Mouse (Mus musculus): ENCODE results near the gene Ing3.

- TF ChIP-seq CTCF (IDR thresholded peaks at IDR 0.05; ENCODE audit: extremely low read depth, insufficient read depth, low read length) = no peak
- TF ChIP-seq POLR2A (IDR thresholded peaks at IDR 0.05; ENCODE audit: extremely low read depth, insufficient read depth, low read length) = no peak
Observed at GRCm38 (mm10) chr6:22021315-22021714, 71.9 kb downstream of the Ing3 start.
